Mouse (Mus musculus): ENCODE measurements around the gene Spesp1. TPM values are rescaled to one million over a fixed set of nuclear protein-coding genes. Genes with fewer than 3 reads are reported as not detected.

Spesp1 gene
- total RNA-seq (2017) = not detected in 2 replicates

GRCm38 (mm10) chr9:62281991-62282390 lies at the start of gene Spesp1:
TSS of gene Spesp1 (minus strand) at chr9:62282208.
- no peak for ATAC-seq (replicated peaks in 1 of 2; ENCODE audit: insufficient read depth in 1 of 2, low FRiP score in 2 of 2, low TSS enrichment in 1 of 2, low read depth in 1 of 2, poor library complexity in 2 of 2, severe bottlenecking in 2 of 2)

- ATAC-seq (replicated peaks in 1 of 2; ENCODE audit: insufficient read depth in 1 of 2, low FRiP score in 2 of 2, low TSS enrichment in 1 of 2, low read depth in 1 of 2, poor library complexity in 2 of 2, severe bottlenecking in 2 of 2) = no peak
These were observed 44.0 kb upstream of the Spesp1 start for GRCm38 (mm10) chr9:62325965-62326364.

- no peak for ATAC-seq (replicated peaks in 1 of 2; ENCODE audit: insufficient read depth in 1 of 2, low FRiP score in 2 of 2, low TSS enrichment in 1 of 2, low read depth in 1 of 2, poor library complexity in 2 of 2, severe bottlenecking in 2 of 2)
These were observed 41.8 kb upstream of the Spesp1 start for GRCm38 (mm10) chr9:62323816-62324215.

- ATAC-seq (replicated peaks in 1 of 2; ENCODE audit: insufficient read depth in 1 of 2, low FRiP score in 2 of 2, low TSS enrichment in 1 of 2, low read depth in 1 of 2, poor library complexity in 2 of 2, severe bottlenecking in 2 of 2) = no peak
These were observed 36.7 kb upstream of the Spesp1 start for GRCm38 (mm10) chr9:62318729-62319128.

- no peak for ATAC-seq (replicated peaks in 1 of 2; ENCODE audit: insufficient read depth in 1 of 2, low FRiP score in 2 of 2, low TSS enrichment in 1 of 2, low read depth in 1 of 2, poor library complexity in 2 of 2, severe bottlenecking in 2 of 2)
These were observed 33.5 kb upstream of the Spesp1 start for GRCm38 (mm10) chr9:62315556-62315955.

- no peak for ATAC-seq (replicated peaks in 1 of 2; ENCODE audit: insufficient read depth in 1 of 2, low FRiP score in 2 of 2, low TSS enrichment in 1 of 2, low read depth in 1 of 2, poor library complexity in 2 of 2, severe bottlenecking in 2 of 2)
These were observed 14.9 kb upstream of the Spesp1 start for GRCm38 (mm10) chr9:62296891-62297290.

GRCm38 (mm10) chr9:62295006-62295698 lies 13.1 kb upstream of the Spesp1 start:
- ATAC-seq (replicated peaks in 1 of 2; ENCODE audit: insufficient read depth in 1 of 2, low FRiP score in 2 of 2, low TSS enrichment in 1 of 2, low read depth in 1 of 2, poor library complexity in 2 of 2, severe bottlenecking in 2 of 2) = no peak; a peak in 1 of 4 replicates

GRCm38 (mm10) chr9:62287633-62288025 lies 5.6 kb upstream of the Spesp1 start:
- ATAC-seq (replicated peaks in 1 of 2; ENCODE audit: insufficient read depth in 1 of 2, low FRiP score in 2 of 2, low TSS enrichment in 1 of 2, low read depth in 1 of 2, poor library complexity in 2 of 2, severe bottlenecking in 2 of 2) = no peak

GRCm38 (mm10) chr9:62286967-62287632 lies 5.1 kb upstream of the Spesp1 start:
- peak in 1 of 2 experiments; percentile 64; a peak in 2 of 4 replicates for ATAC-seq (replicated peaks in 1 of 2; ENCODE audit: insufficient read depth in 1 of 2, low FRiP score in 2 of 2, low TSS enrichment in 1 of 2, low read depth in 1 of 2, poor library complexity in 2 of 2, severe bottlenecking in 2 of 2)

GRCm38 (mm10) chr9:62284266-62284665 lies 2.3 kb upstream of the Spesp1 start:
- ATAC-seq (replicated peaks in 1 of 2; ENCODE audit: insufficient read depth in 1 of 2, low FRiP score in 2 of 2, low TSS enrichment in 1 of 2, low read depth in 1 of 2, poor library complexity in 2 of 2, severe bottlenecking in 2 of 2) = peak; percentile 14 to 27; a peak in 1 of 4 replicates

GRCm38 (mm10) chr9:62276899-62277298 lies 5.1 kb downstream of the Spesp1 start:
- no peak for ATAC-seq (replicated peaks in 1 of 2; ENCODE audit: insufficient read depth in 1 of 2, low FRiP score in 2 of 2, low TSS enrichment in 1 of 2, low read depth in 1 of 2, poor library complexity in 2 of 2, severe bottlenecking in 2 of 2)

GRCm38 (mm10) chr9:62270775-62271399 lies 11.1 kb downstream of the Spesp1 start:
- peak; percentile 32 to 53; a peak in 3 of 4 replicates for ATAC-seq (replicated peaks in 1 of 2; ENCODE audit: insufficient read depth in 1 of 2, low FRiP score in 2 of 2, low TSS enrichment in 1 of 2, low read depth in 1 of 2, poor library complexity in 2 of 2, severe bottlenecking in 2 of 2)

- no peak for ATAC-seq (replicated peaks in 1 of 2; ENCODE audit: insufficient read depth in 1 of 2, low FRiP score in 2 of 2, low TSS enrichment in 1 of 2, low read depth in 1 of 2, poor library complexity in 2 of 2, severe bottlenecking in 2 of 2)
These were observed 12.8 kb downstream of the Spesp1 start for GRCm38 (mm10) chr9:62269161-62269560.

- ATAC-seq (replicated peaks in 1 of 2; ENCODE audit: insufficient read depth in 1 of 2, low FRiP score in 2 of 2, low TSS enrichment in 1 of 2, low read depth in 1 of 2, poor library complexity in 2 of 2, severe bottlenecking in 2 of 2) = peak; percentile 95 to 97
These were observed 16.7 kb downstream of the Spesp1 start for GRCm38 (mm10) chr9:62265278-62265677.

GRCm38 (mm10) chr9:62263652-62264051 lies 18.4 kb downstream of the Spesp1 start:
- no peak for ATAC-seq (replicated peaks in 1 of 2; ENCODE audit: insufficient read depth in 1 of 2, low FRiP score in 2 of 2, low TSS enrichment in 1 of 2, low read depth in 1 of 2, poor library complexity in 2 of 2, severe bottlenecking in 2 of 2)

GRCm38 (mm10) chr9:62261406-62261805 lies 20.6 kb downstream of the Spesp1 start:
- ATAC-seq (replicated peaks in 1 of 2; ENCODE audit: insufficient read depth in 1 of 2, low FRiP score in 2 of 2, low TSS enrichment in 1 of 2, low read depth in 1 of 2, poor library complexity in 2 of 2, severe bottlenecking in 2 of 2) = peak; percentile 34 to 57; a peak in 2 of 4 replicates

GRCm38 (mm10) chr9:62261006-62261405 lies 21.0 kb downstream of the Spesp1 start:
- no peak for ATAC-seq (replicated peaks in 1 of 2; ENCODE audit: insufficient read depth in 1 of 2, low FRiP score in 2 of 2, low TSS enrichment in 1 of 2, low read depth in 1 of 2, poor library complexity in 2 of 2, severe bottlenecking in 2 of 2)

- ATAC-seq (replicated peaks in 1 of 2; ENCODE audit: insufficient read depth in 1 of 2, low FRiP score in 2 of 2, low TSS enrichment in 1 of 2, low read depth in 1 of 2, poor library complexity in 2 of 2, severe bottlenecking in 2 of 2) = no peak
These were observed 24.0 kb downstream of the Spesp1 start for GRCm38 (mm10) chr9:62258005-62258404.
